Mouse (Mus musculus): Measurements from ENCODE around the gene Farsa. TPM values are rescaled to one million over a fixed set of nuclear protein-coding genes. Genes with fewer than 3 reads are reported as not detected.

The Farsa gene
- polyA plus RNA-seq (2014; fragmentation: Illumina TruSeq; extraction: RNeasy Lipid Tissue Mini Kit (QIAGEN cat#74804); ENCODE audit: low read depth, low replicate concordance), result 2.9 TPM

DNA sequence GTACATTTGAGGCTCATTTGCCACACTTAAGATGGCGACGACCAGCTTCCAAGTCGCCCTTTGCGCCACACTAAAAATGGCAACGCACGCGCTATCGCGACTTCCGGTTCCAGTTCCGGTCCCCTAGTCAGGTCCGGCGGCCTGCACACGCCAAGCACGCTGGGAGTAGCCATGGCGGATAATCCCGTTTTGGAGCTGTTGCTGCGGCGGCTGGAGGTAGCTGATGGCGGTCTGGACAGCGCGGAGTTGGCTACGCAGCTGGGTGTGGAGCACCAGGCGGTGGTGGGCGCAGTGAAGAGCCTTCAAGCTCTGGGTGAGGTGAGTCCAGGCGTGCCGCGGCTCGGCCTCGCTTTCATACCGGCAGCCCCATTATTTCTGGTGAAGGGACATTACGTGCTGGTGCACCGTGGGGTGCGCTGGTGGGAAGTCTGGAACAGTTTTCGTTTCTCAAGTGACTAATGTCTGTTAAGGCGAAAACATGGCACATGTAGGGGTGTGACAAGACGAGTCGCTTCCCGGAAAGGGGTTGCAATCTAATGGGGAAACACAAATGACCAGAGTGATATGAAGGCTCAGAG is at the start of gene Farsa:
TSS of gene Farsa (plus strand) at position 126 of the 578 bp plus-strand sequence.

DNA sequence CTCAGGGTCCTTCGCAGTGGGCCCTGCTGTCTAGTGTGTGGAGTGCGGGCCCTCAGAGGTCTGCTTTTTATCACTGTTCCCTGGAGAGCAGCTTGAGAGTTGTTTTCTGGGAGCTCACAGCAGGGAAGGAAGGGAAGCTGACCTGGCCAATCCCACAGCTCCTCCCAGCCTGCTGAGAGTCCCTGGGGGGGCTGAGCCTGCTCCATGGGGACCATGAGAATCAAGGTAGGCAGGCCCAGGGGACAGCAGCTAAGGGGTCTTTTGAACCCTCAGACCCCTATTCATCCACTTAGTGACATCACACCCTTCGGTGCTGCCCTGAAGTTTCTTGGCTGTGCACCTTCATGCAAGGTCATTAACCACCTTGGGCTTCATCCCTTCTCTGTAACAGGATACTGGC is 34.1 kb upstream of the Farsa start, which contains the start of gene Dand5:
TSS of gene Dand5 (minus strand) at position 101 of the 400 bp plus-strand sequence.

DNA sequence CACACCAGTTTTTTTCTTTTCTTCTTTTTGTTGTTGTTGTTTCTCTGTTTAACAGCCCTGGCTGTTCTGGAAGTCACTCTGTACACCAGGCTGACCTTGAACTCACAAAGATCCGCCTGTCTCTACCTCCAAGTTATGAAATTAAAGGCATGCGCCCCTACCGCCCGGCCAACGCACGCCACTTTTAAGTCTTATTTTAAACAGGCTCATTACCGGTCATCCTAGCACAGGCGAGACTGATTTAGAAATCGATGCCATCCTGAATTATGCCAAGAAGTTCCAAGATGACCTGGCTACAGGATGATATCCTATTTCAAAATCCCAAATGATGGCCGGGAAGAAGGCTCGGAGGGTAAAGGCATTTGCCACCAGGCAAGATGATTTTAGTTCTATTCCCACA is 25.3 kb upstream of the Farsa start, which contains the start of gene Gadd45gip1:
TSS of gene Gadd45gip1 (plus strand) at position 33 of the 400 bp plus-strand sequence.

DNA sequence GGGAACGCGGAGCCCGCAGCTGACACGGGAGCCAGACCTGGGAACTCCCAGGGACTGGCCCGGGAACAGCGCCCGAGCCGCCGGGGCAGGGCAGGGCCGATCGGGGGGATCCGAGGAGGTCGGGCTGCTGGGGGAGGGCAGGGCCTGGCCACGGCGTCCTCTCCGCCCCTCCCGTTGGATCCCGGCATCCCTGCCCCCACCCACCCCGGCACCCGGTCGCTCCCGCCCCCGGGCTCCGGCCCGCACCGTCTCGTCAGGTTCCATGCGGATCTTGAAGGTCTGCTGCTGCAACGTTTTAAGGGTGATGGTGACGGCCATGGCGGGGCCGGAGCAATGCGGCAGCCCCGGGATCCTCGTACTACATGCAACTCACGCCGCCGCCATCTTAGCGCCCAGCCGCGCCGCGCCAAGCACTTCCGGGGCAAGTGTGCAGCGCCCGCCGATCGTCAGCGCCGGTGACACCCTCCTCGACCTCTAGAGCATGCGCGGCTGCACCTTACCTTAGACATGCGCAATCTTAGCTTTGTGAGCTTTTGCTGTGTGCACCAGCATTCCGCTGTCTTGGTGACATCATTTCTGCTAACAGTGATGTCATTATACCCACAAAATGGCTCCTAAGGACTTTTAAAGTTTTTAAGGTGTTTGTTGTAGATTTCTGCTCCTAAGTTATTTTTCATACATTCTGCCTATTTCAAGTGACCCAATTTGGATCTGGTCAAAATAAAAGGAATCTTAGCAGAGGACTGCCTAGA is 16.4 kb upstream of the Farsa start, which contains the start of gene Rad23a:
TSS of gene Rad23a (minus strand) at position 418 of the 752 bp plus-strand sequence.

DNA sequence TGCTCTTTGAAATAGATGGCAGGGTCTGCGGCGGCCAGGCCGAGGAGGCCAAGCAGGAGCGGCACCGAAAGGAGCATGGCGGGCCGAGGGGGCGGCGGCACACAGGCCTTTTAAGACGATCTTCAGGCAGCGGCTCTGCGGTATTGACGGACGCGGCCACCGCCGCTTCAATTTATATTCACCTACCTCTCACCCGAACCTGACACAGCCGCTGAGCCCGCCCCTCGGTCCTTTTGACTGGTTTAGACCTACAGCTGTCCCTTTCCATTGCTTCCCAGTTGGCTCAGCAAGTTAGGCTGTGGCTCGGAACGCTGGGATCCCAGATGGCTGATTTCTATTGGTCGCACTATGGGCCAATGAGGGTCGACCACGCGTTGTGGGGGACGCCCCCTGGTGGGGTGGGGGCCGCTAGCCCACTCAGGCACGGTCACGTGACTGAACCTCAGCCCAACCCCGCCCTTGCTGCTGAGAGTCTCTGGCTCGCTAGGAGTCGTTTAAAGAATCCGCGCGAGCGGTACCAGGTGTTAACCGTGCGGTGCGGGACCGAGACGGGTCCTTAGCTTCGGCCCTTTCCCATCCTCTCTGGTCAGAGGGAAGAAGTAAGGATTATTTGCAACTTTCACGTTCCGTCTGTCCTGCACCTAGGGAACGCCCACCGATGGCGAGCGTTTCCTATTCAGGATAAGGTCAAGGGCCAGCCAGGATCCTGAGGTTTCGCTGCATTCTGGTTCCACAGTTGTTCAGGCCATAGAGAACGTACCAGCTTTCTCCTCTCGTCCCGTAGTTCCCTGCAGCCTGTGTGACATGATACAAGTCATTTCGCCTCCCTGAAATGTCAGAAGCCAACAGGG is 9.8 kb upstream of the Farsa start, which contains the start of gene Calr:
TSS of gene Calr (minus strand) at position 213 of the 851 bp plus-strand sequence.

DNA sequence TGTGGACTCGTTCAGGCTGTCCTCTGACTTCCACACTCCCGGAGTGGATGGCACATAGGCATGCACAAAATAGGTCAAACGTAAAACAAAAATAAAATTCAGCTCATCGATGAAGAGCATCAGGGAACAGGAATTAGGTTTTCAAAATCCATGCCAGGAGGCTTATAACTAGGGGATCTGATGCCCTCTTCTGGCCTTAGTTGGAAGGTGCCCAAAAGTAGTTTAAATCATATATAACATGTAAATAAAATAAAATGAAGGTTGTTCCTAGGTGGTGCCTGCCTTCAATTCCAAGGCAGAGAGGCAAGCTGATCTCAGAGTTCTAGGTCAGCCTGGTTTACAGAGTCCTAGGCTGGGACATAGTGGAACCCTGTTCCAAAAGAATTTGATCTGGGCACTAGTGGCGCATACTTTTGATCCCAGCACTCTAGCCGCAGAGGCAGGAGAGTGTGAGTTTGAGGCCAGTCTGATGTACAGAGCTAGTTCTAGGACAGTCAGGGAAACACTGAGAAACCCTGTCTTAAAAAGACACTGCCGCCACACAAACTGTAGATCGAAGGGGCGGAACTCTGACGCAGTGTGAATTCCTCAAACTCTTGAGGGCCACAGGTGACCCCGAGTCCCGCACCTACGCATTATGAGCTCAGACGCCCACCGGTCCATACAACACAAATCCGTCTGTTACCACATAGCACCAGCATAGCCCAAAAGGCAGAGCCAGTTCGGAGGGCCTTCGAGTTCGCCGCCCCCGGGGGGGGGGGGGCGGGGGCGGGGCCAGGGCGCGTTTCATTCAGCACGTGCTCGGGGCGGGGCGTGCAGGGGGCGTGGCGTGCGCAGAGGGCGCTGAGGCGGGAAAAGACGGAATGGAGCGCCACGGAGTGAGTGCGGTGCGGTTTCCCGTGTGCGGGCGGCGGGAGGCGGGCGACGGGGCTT is 14.9 kb downstream of the Farsa start, which contains the start of gene Syce2:
TSS of gene Syce2 (plus strand) at position 736 of the 933 bp plus-strand sequence.

DNA sequence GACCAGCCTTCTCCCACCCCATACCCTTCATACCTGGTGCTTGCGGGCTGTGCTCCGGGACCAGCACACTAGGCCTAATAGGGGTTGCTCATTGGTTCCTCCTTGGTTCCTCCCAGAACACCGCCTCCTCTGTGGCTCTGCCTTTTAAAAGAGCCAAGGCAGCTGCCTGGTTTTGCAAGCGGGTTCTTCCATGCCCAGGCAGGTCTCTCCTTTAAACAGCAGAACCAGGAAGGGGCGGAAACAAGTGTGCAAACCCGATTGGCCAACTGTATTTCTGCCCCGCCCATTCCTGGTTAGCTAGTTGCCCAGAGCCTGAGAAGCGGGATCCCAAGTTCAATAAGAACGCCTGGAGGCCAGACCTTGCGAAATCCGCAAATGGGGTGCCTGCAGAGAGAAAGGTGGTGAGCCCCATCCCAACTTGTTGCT is 36.9 kb downstream of the Farsa start, which contains the start of gene Gcdh:
TSS of gene Gcdh (minus strand) at position 213 of the 426 bp plus-strand sequence.

DNA sequence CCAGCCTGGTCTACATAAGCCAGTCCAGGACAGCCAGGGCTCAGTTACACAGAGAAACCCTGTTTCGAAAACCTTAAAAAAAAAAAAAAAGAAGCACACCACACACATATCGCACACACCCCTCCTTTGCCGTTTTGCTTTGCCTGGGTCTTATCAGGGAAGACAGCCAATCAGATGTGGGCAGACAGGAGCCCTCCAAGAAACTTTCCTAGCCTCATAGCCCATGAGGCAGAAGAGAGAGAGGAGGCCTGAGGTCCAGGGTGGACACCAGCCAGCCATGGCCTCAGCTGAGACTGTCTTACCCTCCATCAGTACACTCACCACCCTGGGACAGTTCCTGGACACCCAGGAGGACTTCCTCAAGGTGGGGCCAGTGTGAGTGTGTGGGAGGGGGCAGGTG is 45.0 kb downstream of the Farsa start, which contains the start of gene Klf1:
TSS of gene Klf1 (plus strand) at position 177 of the 400 bp plus-strand sequence.

DNA sequence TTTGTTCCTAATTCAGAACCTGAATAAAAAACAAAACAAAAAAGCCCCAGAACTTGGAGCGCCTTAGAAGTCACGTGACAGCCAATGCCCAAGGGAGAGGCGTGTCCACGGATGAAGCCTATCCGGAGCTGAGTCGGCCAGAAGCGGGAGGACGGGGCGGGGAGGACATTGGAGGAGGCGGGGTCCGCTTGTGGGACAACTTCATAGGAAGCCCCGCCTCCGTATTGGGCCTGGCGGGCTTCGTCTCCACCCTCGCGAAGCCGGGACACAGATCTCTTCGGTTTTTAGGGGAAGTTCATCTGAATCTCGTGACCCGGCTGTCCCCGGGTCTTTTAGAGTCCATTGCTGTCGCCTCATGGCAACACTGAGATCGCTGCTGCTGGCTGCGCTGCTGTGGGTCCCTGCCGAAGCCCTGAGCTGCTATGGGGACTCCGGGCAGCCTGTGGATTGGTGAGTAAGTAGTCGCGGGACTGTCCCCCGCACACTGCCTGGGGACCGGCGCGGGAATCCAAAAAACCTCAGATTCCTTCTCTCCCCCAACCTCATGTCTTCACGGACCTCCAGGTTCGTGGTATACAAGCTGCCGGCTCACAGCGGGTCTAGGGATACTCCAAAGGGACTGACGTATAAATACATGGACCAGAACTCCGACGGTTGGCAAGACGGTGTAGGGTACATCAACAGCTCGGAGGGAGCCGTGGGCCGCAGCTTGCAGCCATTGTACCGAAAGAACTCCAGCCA is 51.8 kb downstream of the Farsa start, which contains the start of gene Dnase2a:
TSS of gene Dnase2a (plus strand) at position 140 of the 741 bp plus-strand sequence.

Other genes starting within 250 kb of the Farsa start
- gene Ier2, start 194.1 kb upstream of the Farsa start, polyA plus RNA-seq (2014; fragmentation: Illumina TruSeq; extraction: RNeasy Lipid Tissue Mini Kit (QIAGEN cat#74804); ENCODE audit: low read depth, low replicate concordance), result 2.0 TPM
- gene Trmt1, start 170.7 kb upstream of the Farsa start, polyA plus RNA-seq (2014; fragmentation: Illumina TruSeq; extraction: RNeasy Lipid Tissue Mini Kit (QIAGEN cat#74804); ENCODE audit: low read depth, low replicate concordance), result 6.6 TPM
- gene Nacc1, start 169.1 kb upstream of the Farsa start, polyA plus RNA-seq (2014; fragmentation: Illumina TruSeq; extraction: RNeasy Lipid Tissue Mini Kit (QIAGEN cat#74804); ENCODE audit: low read depth, low replicate concordance), result 1.3 TPM
- not detected for gene Lyl1, start 155.5 kb upstream of the Farsa start, polyA plus RNA-seq (2014; fragmentation: Illumina TruSeq; extraction: RNeasy Lipid Tissue Mini Kit (QIAGEN cat#74804); ENCODE audit: low read depth, low replicate concordance)
- gene G430095P16Rik, start 134.0 kb upstream of the Farsa start, polyA plus RNA-seq (2014; fragmentation: Illumina TruSeq; extraction: RNeasy Lipid Tissue Mini Kit (QIAGEN cat#74804); ENCODE audit: low read depth, low replicate concordance), result not detected
- gene Nfix, start 56.6 kb upstream of the Farsa start, polyA plus RNA-seq (2014; fragmentation: Illumina TruSeq; extraction: RNeasy Lipid Tissue Mini Kit (QIAGEN cat#74804); ENCODE audit: low read depth, low replicate concordance), result 13.6 TPM
- 1.3 TPM for gene Dand5, start 34.2 kb upstream of the Farsa start, polyA plus RNA-seq (2014; fragmentation: Illumina TruSeq; extraction: RNeasy Lipid Tissue Mini Kit (QIAGEN cat#74804); ENCODE audit: low read depth, low replicate concordance)
- gene Gadd45gip1, start 25.5 kb upstream of the Farsa start, polyA plus RNA-seq (2014; fragmentation: Illumina TruSeq; extraction: RNeasy Lipid Tissue Mini Kit (QIAGEN cat#74804); ENCODE audit: low read depth, low replicate concordance), result 0.74 TPM
- gene Rad23a, start 16.3 kb upstream of the Farsa start, polyA plus RNA-seq (2014; fragmentation: Illumina TruSeq; extraction: RNeasy Lipid Tissue Mini Kit (QIAGEN cat#74804); ENCODE audit: low read depth, low replicate concordance), result 9.8 TPM
- gene Calr, start 10.1 kb upstream of the Farsa start, polyA plus RNA-seq (2014; fragmentation: Illumina TruSeq; extraction: RNeasy Lipid Tissue Mini Kit (QIAGEN cat#74804); ENCODE audit: low read depth, low replicate concordance), result 778 TPM
- gene Syce2, start 15.1 kb downstream of the Farsa start, polyA plus RNA-seq (2014; fragmentation: Illumina TruSeq; extraction: RNeasy Lipid Tissue Mini Kit (QIAGEN cat#74804); ENCODE audit: low read depth, low replicate concordance), result 1.8 TPM
- 511 TPM for gene Gcdh, start 36.9 kb downstream of the Farsa start, polyA plus RNA-seq (2014; fragmentation: Illumina TruSeq; extraction: RNeasy Lipid Tissue Mini Kit (QIAGEN cat#74804); ENCODE audit: low read depth, low replicate concordance)
- 1.0 TPM for gene Klf1, start 44.9 kb downstream of the Farsa start, polyA plus RNA-seq (2014; fragmentation: Illumina TruSeq; extraction: RNeasy Lipid Tissue Mini Kit (QIAGEN cat#74804); ENCODE audit: low read depth, low replicate concordance)
- gene Dnase2a, start 51.6 kb downstream of the Farsa start, polyA plus RNA-seq (2014; fragmentation: Illumina TruSeq; extraction: RNeasy Lipid Tissue Mini Kit (QIAGEN cat#74804); ENCODE audit: low read depth, low replicate concordance), result 9.4 TPM
- not detected for gene Mast1, start 80.4 kb downstream of the Farsa start, polyA plus RNA-seq (2014; fragmentation: Illumina TruSeq; extraction: RNeasy Lipid Tissue Mini Kit (QIAGEN cat#74804); ENCODE audit: low read depth, low replicate concordance)
- gene Rtbdn, start 90.0 kb downstream of the Farsa start, polyA plus RNA-seq (2014; fragmentation: Illumina TruSeq; extraction: RNeasy Lipid Tissue Mini Kit (QIAGEN cat#74804); ENCODE audit: low read depth, low replicate concordance), result not detected
- not detected for gene Gm49661, start 112.4 kb downstream of the Farsa start, polyA plus RNA-seq (2014; fragmentation: Illumina TruSeq; extraction: RNeasy Lipid Tissue Mini Kit (QIAGEN cat#74804); ENCODE audit: low read depth, low replicate concordance)
- 42.1 TPM for gene Prdx2, start 112.6 kb downstream of the Farsa start, polyA plus RNA-seq (2014; fragmentation: Illumina TruSeq; extraction: RNeasy Lipid Tissue Mini Kit (QIAGEN cat#74804); ENCODE audit: low read depth, low replicate concordance)
- gene Rnaseh2a, start 112.8 kb downstream of the Farsa start, polyA plus RNA-seq (2014; fragmentation: Illumina TruSeq; extraction: RNeasy Lipid Tissue Mini Kit (QIAGEN cat#74804); ENCODE audit: low read depth, low replicate concordance), result 2.5 TPM
- 0.50 TPM for gene Junb, start 121.7 kb downstream of the Farsa start, polyA plus RNA-seq (2014; fragmentation: Illumina TruSeq; extraction: RNeasy Lipid Tissue Mini Kit (QIAGEN cat#74804); ENCODE audit: low read depth, low replicate concordance)
- gene Hook2, start 133.6 kb downstream of the Farsa start, polyA plus RNA-seq (2014; fragmentation: Illumina TruSeq; extraction: RNeasy Lipid Tissue Mini Kit (QIAGEN cat#74804); ENCODE audit: low read depth, low replicate concordance), result 4.8 TPM
- gene Best2, start 157.5 kb downstream of the Farsa start, polyA plus RNA-seq (2014; fragmentation: Illumina TruSeq; extraction: RNeasy Lipid Tissue Mini Kit (QIAGEN cat#74804); ENCODE audit: low read depth, low replicate concordance), result not detected
- gene Asna1, start 168.3 kb downstream of the Farsa start, polyA plus RNA-seq (2014; fragmentation: Illumina TruSeq; extraction: RNeasy Lipid Tissue Mini Kit (QIAGEN cat#74804); ENCODE audit: low read depth, low replicate concordance), result 7.6 TPM
- 16.7 TPM for gene Trir, start 169.8 kb downstream of the Farsa start, polyA plus RNA-seq (2014; fragmentation: Illumina TruSeq; extraction: RNeasy Lipid Tissue Mini Kit (QIAGEN cat#74804); ENCODE audit: low read depth, low replicate concordance)
- gene Tnpo2, start 179.9 kb downstream of the Farsa start, polyA plus RNA-seq (2014; fragmentation: Illumina TruSeq; extraction: RNeasy Lipid Tissue Mini Kit (QIAGEN cat#74804); ENCODE audit: low read depth, low replicate concordance), result 5.4 TPM
- gene Fbxw9, start 203.1 kb downstream of the Farsa start, polyA plus RNA-seq (2014; fragmentation: Illumina TruSeq; extraction: RNeasy Lipid Tissue Mini Kit (QIAGEN cat#74804); ENCODE audit: low read depth, low replicate concordance), result 2.5 TPM
- not detected for gene Gm5741, start 211.0 kb downstream of the Farsa start, polyA plus RNA-seq (2014; fragmentation: Illumina TruSeq; extraction: RNeasy Lipid Tissue Mini Kit (QIAGEN cat#74804); ENCODE audit: low read depth, low replicate concordance)
- 7.5 TPM for gene Dhps, start 214.8 kb downstream of the Farsa start, polyA plus RNA-seq (2014; fragmentation: Illumina TruSeq; extraction: RNeasy Lipid Tissue Mini Kit (QIAGEN cat#74804); ENCODE audit: low read depth, low replicate concordance)
- 11.6 TPM for gene Wdr83os, start 223.8 kb downstream of the Farsa start, polyA plus RNA-seq (2014; fragmentation: Illumina TruSeq; extraction: RNeasy Lipid Tissue Mini Kit (QIAGEN cat#74804); ENCODE audit: low read depth, low replicate concordance)
- gene Wdr83, start 224.3 kb downstream of the Farsa start, polyA plus RNA-seq (2014; fragmentation: Illumina TruSeq; extraction: RNeasy Lipid Tissue Mini Kit (QIAGEN cat#74804); ENCODE audit: low read depth, low replicate concordance), result 2.8 TPM
- gene Man2b1, start 226.3 kb downstream of the Farsa start, polyA plus RNA-seq (2014; fragmentation: Illumina TruSeq; extraction: RNeasy Lipid Tissue Mini Kit (QIAGEN cat#74804); ENCODE audit: low read depth, low replicate concordance), result 12.2 TPM